Mouse (Mus musculus) kidney, postnatal 0 days (tissue): Measurements from ENCODE around the gene 4430402I18Rik. TPM values are rescaled to one million over a fixed set of nuclear protein-coding genes. Genes with fewer than 3 reads are reported as not detected.

ENCODE experiments used
- ATAC-seq: fragments of 200-750 bp; cut with Nextera tagmentation; replicated peaks from 2 replicates; pipeline ENCODE4 v1.8.0; 2017; ENCODE audit warnings: low read depth, moderate number of reproducible peaks, moderate TSS enrichment, moderate library complexity; ENCODE audit not compliant: low FRiP score
- DNase-seq: peaks from one replicate; pipeline ENCODE4 v3.0.0-alpha.2; 2016; ENCODE audit warnings: low spot score
- H3K27ac ChIP-seq: fragments of 300-500 bp; sonication (generic); 2 replicates; pipeline ENCODE4 v1.5.1; 2014; ENCODE audit warnings: mild to moderate bottlenecking
- H3K27me3 ChIP-seq: fragments of 300-500 bp; sonication (generic); 2 replicates; pipeline ENCODE4 v1.6.1; 2014; ENCODE audit warnings: low read length, mixed read lengths; ENCODE audit not compliant: insufficient read depth
- H3K36me3 ChIP-seq: fragments of 300-500 bp; sonication (generic); 2 replicates; pipeline ENCODE4 v1.6.1; 2014; ENCODE audit warnings: low read length, mixed read lengths; ENCODE audit not compliant: insufficient read depth
- H3K4me1 ChIP-seq: fragments of 300-500 bp; sonication (generic); replicated peaks from 2 replicates; pipeline ENCODE4 v1.6.1; 2014; ENCODE audit warnings: antibody characterized with exemption, low read length, mixed read lengths; ENCODE audit not compliant: insufficient read depth
- H3K4me2 ChIP-seq: fragments of 300-500 bp; sonication (generic); 2 replicates; pipeline ENCODE4 v1.6.1; 2014; ENCODE audit warnings: mild to moderate bottlenecking, low read length, moderate library complexity, mixed read lengths
- H3K4me3 ChIP-seq: fragments of 300-500 bp; sonication (generic); replicated peaks from 2 replicates; pipeline ENCODE4 v1.5.1; 2014; ENCODE audit warnings: low read depth, low read length
- H3K9ac ChIP-seq: fragments of 300-500 bp; sonication (generic); 2 replicates; pipeline ENCODE4 v1.6.1; 2014; ENCODE audit warnings: low read depth, low read length
- H3K9me3 ChIP-seq: fragments of 300-500 bp; sonication (generic); replicated peaks from 2 replicates; pipeline ENCODE4 v1.6.1; 2016; ENCODE audit warnings: low read length, inconsistent platforms, mixed read lengths
- CTCF ChIP-seq: IDR thresholded peaks from 2 replicates; pipeline ENCODE4 v1.5.1; 2016; ENCODE audit warnings: antibody characterized with exemption, low read depth, mild to moderate bottlenecking, moderate library complexity
- WGBS: fragments of 180-500 bp; shearing (Covaris S2); extraction: QIAGEN DNeasy Blood & Tissue Kit; methylation state at CpG from one replicate; pipeline ENCODE4 v1.1.7; 2014; 5-methylcytosine and 5-hydroxymethylcytosine counted together
- polyA plus RNA-seq: library from polyadenylated mRNA; unstranded; fragments of >200 nt; fragmentation: Nextera tagmentation; extraction: Ambion mirVana; gene quantifications from 2 replicates; pipeline ENCODE4 v1.2.1, GENCODE M21; 2015

The 4430402I18Rik gene
- polyA plus RNA-seq, 1 experiment from 2014 or later = 9.0 TPM

DNA sequence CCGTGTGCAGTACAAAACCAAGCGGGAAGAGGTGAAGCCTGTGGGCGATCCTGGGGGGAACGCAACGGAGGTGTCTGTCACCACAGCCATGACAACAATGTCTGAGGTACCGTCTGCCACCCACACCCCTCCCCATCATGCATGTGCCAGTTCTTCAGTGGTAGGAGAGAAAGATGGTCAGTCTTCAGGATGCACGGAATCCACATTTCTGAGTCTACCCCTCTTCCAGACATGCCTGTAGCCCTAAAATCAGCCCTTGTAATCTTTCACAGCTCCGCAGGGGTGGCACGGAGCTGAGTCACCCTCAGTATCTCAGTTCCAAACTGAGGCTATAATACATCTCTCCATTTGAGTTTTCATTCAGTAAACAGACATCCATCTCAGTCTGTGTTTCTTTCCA, 70.1 kb downstream of the 4430402I18Rik start:
- no peak for TF ChIP-seq CTCF
- H3K4me3 ChIP-seq = no peak overlapping the region
- DNase-seq (no peak), ATAC-seq (no peak)
- no peaks in the 10 kb centered on the region for H3K4me1 ChIP-seq
- H3K27me3 ChIP-seq = no peaks in the 10 kb centered on the region
- no peak overlapping the region for H3K27ac ChIP-seq
- H3K9me3 ChIP-seq = no peaks in the 10 kb centered on the region
- WGBS = 76% methylated on average over 9 of the region's 9 CpGs
- no peak overlapping the region for H3K9ac ChIP-seq
- no peak overlapping the region for H3K4me2 ChIP-seq
- no peaks in the 10 kb centered on the region for H3K36me3 ChIP-seq

DNA sequence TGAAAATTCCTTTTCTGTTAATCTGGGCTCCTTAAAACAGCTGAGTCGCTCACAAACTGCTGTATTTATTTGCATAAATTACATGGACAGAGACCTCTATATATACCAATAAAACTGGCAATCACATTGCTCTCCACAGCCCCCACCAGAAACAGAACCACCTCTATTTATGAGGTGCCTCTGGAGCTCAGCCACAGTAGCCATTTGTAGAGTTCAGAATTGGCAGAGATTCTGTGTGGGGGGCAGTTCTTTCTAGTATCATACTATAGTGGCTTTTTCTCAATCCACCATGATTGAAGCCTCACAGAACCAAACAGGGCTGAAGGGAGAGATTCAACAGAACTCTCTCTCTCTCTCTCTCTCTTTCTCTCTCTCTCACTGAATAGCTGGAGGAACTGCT, 71.0 kb downstream of the 4430402I18Rik start:
- Histone ChIP-seq H3K27me3 (no peaks in the 10 kb centered on the region), H3K27ac (no peak overlapping the region), H3K4me2 (no peak overlapping the region), H3K4me1 (no peaks in the 10 kb centered on the region), H3K9me3 (no peaks in the 10 kb centered on the region), H3K4me3 (no peak overlapping the region), H3K9ac (no peak overlapping the region), H3K36me3 (no peaks in the 10 kb centered on the region)
- 27% methylated on average over 1 of the region's 1 CpGs for WGBS
- ATAC-seq = no peak
- TF ChIP-seq CTCF = no peak
- DNase-seq = no peak

DNA sequence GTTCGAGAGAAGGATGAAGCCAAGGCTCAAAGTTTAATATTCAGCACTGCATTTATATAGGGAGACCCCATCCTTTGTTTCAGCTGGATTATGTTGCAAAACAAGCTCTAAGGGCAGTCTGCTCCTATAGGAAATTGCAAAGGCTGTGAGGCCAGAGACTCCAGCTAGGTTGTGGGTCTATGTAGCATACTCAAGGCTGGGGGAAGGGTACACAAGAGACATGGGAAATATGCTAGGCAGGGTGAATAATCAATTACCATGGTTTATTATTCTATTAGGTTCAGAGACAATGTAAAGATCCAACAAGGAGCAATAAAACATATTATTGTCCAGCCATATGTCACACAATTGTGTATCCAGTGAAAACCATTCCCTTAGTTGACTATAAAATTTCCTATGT, 75.7 kb downstream of the 4430402I18Rik start:
- no peak for TF ChIP-seq CTCF
- Histone ChIP-seq H3K36me3 (no peaks in the 10 kb centered on the region), H3K27me3 (no peaks in the 10 kb centered on the region), H3K4me2 (no peak overlapping the region), H3K4me3 (no peak overlapping the region), H3K9ac (no peak overlapping the region), H3K27ac (no peak overlapping the region), H3K4me1 (no peaks in the 10 kb centered on the region), H3K9me3 (no peaks in the 10 kb centered on the region)
- WGBS = 96% methylated on average over 1 of the region's 1 CpGs
- DNase-seq (no peak), ATAC-seq (no peak)

DNA sequence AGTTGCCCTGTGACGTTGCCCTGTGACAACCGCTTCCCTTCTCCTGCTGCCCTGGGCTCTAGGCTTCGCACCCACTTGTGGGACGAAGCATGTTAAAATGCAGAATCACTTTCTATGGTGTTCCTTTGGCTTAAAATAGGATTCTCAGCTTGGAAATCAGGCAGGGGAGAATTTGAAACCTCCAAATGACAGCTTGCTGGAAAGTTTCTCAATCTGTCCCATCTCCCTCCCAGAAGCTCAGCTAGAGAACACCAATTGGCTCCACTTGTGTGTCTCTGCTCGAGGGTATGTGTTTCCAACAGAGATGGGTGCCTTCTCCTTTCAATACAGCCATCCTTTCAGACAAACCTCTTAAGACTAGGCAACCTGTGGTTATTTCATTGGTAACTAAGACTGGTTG, 76.4 kb downstream of the 4430402I18Rik start:
- H3K27me3 ChIP-seq = no peaks in the 10 kb centered on the region
- no peak overlapping the region for H3K9ac ChIP-seq
- no peaks in the 10 kb centered on the region for H3K36me3 ChIP-seq
- DNase-seq (no peak), ATAC-seq (no peak)
- H3K9me3 ChIP-seq = no peaks in the 10 kb centered on the region
- WGBS = 74% methylated on average over 5 of the region's 5 CpGs
- H3K4me2 ChIP-seq = no peak overlapping the region
- TF ChIP-seq CTCF = no peak
- no peaks in the 10 kb centered on the region for H3K4me1 ChIP-seq
- H3K27ac ChIP-seq = no peak overlapping the region
- no peak overlapping the region for H3K4me3 ChIP-seq

DNA sequence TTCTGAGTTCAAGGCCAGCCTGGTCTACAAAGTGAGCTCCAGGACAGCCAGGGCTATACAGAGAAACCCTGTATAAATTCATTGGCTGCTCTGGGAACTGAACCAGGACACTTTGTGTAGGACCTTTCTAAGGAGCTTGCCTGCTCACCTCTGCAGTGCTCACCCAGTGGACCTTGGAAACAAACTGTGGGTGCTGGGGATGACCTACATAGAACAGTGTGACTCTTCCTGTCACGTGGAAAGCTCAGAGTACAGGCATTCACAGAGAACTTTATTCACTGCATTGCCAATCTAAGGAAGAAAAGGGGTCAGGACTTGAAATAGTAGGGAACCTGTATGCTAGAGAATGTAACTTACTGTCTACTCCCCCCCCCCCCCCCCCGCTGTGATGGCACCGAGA, 78.3 kb downstream of the 4430402I18Rik start:
- DNase-seq (no peak), ATAC-seq (no peak)
- TF ChIP-seq CTCF = no peak
- Histone ChIP-seq H3K4me1 (no peaks in the 10 kb centered on the region), H3K9me3 (no peaks in the 10 kb centered on the region), H3K9ac (no peak overlapping the region), H3K27me3 (no peaks in the 10 kb centered on the region), H3K27ac (no peak overlapping the region), H3K4me3 (no peak overlapping the region), H3K36me3 (no peaks in the 10 kb centered on the region), H3K4me2 (no peak overlapping the region)
- WGBS = 79% methylated on average over 3 of the region's 3 CpGs

DNA sequence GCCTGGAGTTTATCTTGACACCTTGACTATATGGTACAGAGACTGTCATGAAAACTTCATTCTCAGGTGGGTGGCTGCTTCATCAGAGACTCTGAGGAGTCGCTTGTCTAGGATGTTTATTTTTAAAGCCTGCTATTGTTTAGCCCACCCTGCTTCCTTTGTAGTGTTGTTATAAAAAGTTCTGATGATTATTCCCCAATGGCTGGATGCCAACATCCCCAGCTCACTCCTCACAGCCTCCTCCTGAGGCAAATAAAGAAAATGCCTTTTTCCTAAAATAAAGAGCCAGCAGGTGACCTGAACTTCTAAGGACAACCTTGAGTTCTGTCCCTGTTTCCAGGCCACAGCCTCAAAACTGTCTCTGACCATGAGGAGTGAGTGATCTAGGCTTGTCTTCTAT, 79.1 kb downstream of the 4430402I18Rik start:
- 44% methylated on average over 1 of the region's 1 CpGs for WGBS
- no peak for ATAC-seq
- DNase-seq = no peak

DNA sequence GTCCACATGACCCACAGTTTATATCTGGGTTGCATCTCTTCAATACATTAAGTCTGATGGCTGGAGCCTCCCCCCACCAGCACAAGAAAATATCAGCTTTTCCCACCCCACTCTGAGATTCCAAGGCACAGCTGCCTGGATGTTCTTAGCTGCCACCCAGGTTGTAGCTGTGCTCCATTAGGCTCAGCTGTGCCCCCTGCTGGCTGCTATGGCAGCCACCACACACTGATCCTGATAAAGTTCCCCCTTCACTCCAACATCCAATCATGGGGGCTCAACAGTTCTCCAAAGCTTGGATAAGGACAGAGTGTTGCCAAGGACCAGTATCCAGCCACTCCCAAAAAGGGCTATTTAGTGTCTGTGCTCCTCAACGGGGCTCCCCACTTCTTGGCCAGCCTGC, 84.5 kb downstream of the 4430402I18Rik start:
- TF ChIP-seq CTCF = peak; percentile 70
- Histone ChIP-seq H3K4me2 (no peak overlapping the region), H3K4me1 (no peaks in the 10 kb centered on the region), H3K36me3 (no peaks in the 10 kb centered on the region), H3K27ac (no peak overlapping the region), H3K4me3 (no peak overlapping the region), H3K27me3 (no peaks in the 10 kb centered on the region), H3K9ac (no peak overlapping the region), H3K9me3 (no peaks in the 10 kb centered on the region)
- WGBS = 68% methylated on average over 1 of the region's 1 CpGs
- ATAC-seq = no peak
- DNase-seq = no peak

More for the DNA sequence above, 79.1 kb downstream of the 4430402I18Rik start:
- H3K9ac ChIP-seq = no peak overlapping the region
- H3K27me3 ChIP-seq = no peaks in the 10 kb centered on the region
- no peak overlapping the region for H3K4me3 ChIP-seq
- no peaks in the 10 kb centered on the region for H3K36me3 ChIP-seq
- H3K27ac ChIP-seq = no peak overlapping the region
- no peaks in the 10 kb centered on the region for H3K4me1 ChIP-seq
- TF ChIP-seq CTCF = no peak
- no peaks in the 10 kb centered on the region for H3K9me3 ChIP-seq
- no peak overlapping the region for H3K4me2 ChIP-seq
